Mouse (Mus musculus) limb, embryonic 11.5 days (tissue): ENCODE data around the gene Pcsk6. TPM values are rescaled to one million over a fixed set of nuclear protein-coding genes. Genes with fewer than 3 reads are reported as not detected.

Experiments
- ATAC-seq: fragments of 200-750 bp; cut with Nextera tagmentation; 2 replicates; pipeline ENCODE4 v1.8.0; 2017; ENCODE audit warnings: low read depth; ENCODE audit not compliant: insufficient number of reproducible peaks, low FRiP score, low TSS enrichment
- DNase-seq: peaks from one replicate; pipeline ENCODE4 v3.0.0-alpha.2; 2015; ENCODE audit warnings: low spot score
- H3K27ac ChIP-seq: fragments of 300-500 bp; sonication (generic); replicated peaks from 2 replicates; pipeline ENCODE4 v1.5.1; 2014; ENCODE audit warnings: low read depth, mild to moderate bottlenecking, low read length
- H3K27me3 ChIP-seq: fragments of 300-500 bp; sonication (generic); 2 replicates; pipeline ENCODE4 v1.6.1; 2014; ENCODE audit warnings: mild to moderate bottlenecking, low read length, mixed read lengths; ENCODE audit not compliant: control insufficient read depth, insufficient read depth
- H3K36me3 ChIP-seq: fragments of 300-500 bp; sonication (generic); 2 replicates; pipeline ENCODE4 v1.6.1; 2014; ENCODE audit warnings: mild to moderate bottlenecking, low read length, moderate library complexity, mixed read lengths; ENCODE audit not compliant: control insufficient read depth, insufficient read depth
- H3K4me1 ChIP-seq: fragments of 300-500 bp; sonication (generic); 2 replicates; pipeline ENCODE4 v1.6.1; 2014; ENCODE audit warnings: low read length, mixed read lengths; ENCODE audit not compliant: control insufficient read depth, insufficient read depth
- H3K4me2 ChIP-seq: fragments of 300-500 bp; sonication (generic); 2 replicates; pipeline ENCODE4 v1.6.1; 2014; ENCODE audit warnings: low read depth, mild to moderate bottlenecking, moderate library complexity; ENCODE audit not compliant: severe bottlenecking
- H3K4me3 ChIP-seq: fragments of 300-500 bp; sonication (generic); 2 replicates; pipeline ENCODE4 v1.5.1; 2014; ENCODE audit warnings: low read depth, low read length
- H3K9ac ChIP-seq: fragments of 300-500 bp; sonication (generic); 2 replicates; pipeline ENCODE4 v1.6.1; 2014; ENCODE audit warnings: mild to moderate bottlenecking, low read length
- H3K9me3 ChIP-seq: fragments of 300-500 bp; sonication (generic); 2 replicates; pipeline ENCODE4 v1.6.1; 2016; ENCODE audit warnings: low read length; ENCODE audit not compliant: control insufficient read depth
- WGBS: fragments of 180-500 bp; shearing (Covaris S2); extraction: QIAGEN DNeasy Blood & Tissue Kit; methylation state at CpG from one replicate; pipeline ENCODE4 v1.1.7; 2014; 5-methylcytosine and 5-hydroxymethylcytosine counted together
- polyA plus RNA-seq: library from polyadenylated mRNA; unstranded; fragments of >200 nt; fragmentation: Nextera tagmentation; extraction: Ambion mirVana; gene quantifications from 2 replicates; pipeline ENCODE4 v1.2.1, GENCODE M21; 2014

Gene Pcsk6
- polyA plus RNA-seq, 1 experiment from 2014 or later: 5.3 TPM

DNA sequence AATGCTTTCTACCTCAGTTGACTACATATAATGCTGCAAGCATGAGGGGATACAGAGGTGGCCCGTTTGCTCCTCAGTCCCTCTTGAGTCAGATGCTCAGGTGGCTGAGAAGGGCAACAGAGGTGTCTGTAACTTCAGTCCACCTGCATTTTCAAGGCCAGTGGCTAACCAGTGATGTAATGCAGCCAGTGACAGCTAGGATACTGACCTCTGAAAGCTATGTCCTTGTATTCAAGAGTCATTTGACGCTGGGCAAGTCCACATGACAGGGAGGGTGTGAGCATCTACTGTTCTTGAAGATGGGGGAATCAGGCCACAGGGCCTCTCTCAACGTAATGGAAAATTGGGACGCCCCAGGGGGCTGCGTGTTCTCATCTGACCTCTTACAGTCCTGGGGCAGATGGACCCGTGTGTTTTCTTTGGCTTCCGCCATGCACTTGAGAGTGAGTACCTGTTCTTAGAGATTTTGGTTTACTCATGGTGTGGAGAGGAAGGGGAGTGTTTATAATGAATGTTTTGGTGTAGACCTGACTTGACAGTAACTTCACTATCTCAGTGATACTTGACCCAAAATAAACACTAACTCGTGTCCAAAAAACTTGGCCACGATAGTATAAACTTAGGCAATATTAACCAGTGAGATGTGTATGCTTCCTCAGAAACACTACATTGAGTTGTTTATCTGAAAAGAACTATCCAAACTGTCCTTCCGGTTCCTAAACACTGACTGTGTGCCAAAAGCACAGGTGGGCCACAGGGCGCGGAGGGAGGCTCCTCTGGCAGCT lies 48.0 kb downstream of the Pcsk6 start:
- no peak for ATAC-seq
- WGBS: 89% methylated on average over 12 of the region's 12 CpGs

GRCm38 (mm10) chr7:65913088-65913610 lies 51.6 kb downstream of the Pcsk6 start:
- no peak for DNase-seq
- Histone ChIP-seq H3K36me3 (no peaks in the 10 kb centered on the region; the same call in 1 of the 2 replicates), H3K4me2 (no peak overlapping the region), H3K4me1 (peaks cover 6% of the 10 kb centered on the region; the same call in 1 of the 2 replicates), H3K27me3 (no peaks in the 10 kb centered on the region), H3K4me3 (no peak overlapping the region), H3K9me3 (no peaks in the 10 kb centered on the region), H3K27ac (no peak overlapping the region), H3K9ac (no peak overlapping the region)
- WGBS: 51% methylated on average over 3 of the region's 3 CpGs
- ATAC-seq: no peak

More for the DNA sequence above, 48.0 kb downstream of the Pcsk6 start:
- no peaks in the 10 kb centered on the region for H3K27me3 ChIP-seq
- H3K27ac ChIP-seq: no peak overlapping the region
- H3K36me3 ChIP-seq: no peaks in the 10 kb centered on the region
- no peak overlapping the region for H3K4me2 ChIP-seq
- H3K4me1 ChIP-seq: no peaks in the 10 kb centered on the region
- H3K9me3 ChIP-seq: no peaks in the 10 kb centered on the region
- no peak overlapping the region for H3K4me3 ChIP-seq
- no peak for DNase-seq
- H3K9ac ChIP-seq: no peak overlapping the region

DNA sequence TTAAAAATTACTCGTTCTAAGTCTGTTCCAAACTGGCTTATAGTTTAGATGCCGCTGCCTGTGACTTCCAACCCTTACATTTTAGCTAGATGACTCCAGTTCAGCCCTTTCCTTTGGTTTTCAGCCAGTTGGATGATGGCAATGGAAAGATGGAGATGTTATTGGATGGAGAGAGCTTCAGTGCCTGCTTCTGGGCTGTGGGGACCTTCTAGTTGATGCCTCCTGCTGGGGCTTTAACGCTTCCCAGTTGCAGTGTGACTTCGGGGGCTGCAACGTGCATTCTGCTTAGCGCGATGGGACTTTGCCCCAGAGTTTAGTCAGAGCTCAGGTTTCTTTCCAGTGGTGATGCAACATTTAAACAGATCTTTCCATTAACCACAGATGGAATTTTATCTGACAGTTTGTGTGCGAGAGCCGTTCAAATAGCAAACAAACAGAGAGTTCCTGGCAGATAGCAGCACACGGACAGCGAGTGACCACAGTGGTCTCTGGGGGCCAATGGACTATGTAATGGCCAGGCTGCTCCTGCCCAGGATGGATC lies 53.3 kb downstream of the Pcsk6 start:
- peaks cover 6% of the 10 kb centered on the region; the same call in 1 of the 2 replicates for H3K4me1 ChIP-seq
- 59% methylated on average over 11 of the region's 11 CpGs for WGBS
- no peak overlapping the region for H3K4me3 ChIP-seq
- no peaks in the 10 kb centered on the region; the same call in 1 of the 2 replicates for H3K36me3 ChIP-seq
- DNase-seq (no peak), ATAC-seq (no peak)
- H3K27me3 ChIP-seq: no peaks in the 10 kb centered on the region
- H3K9ac ChIP-seq: no peak overlapping the region
- no peak overlapping the region for H3K27ac ChIP-seq
- H3K9me3 ChIP-seq: no peaks in the 10 kb centered on the region
- no peak overlapping the region for H3K4me2 ChIP-seq

DNA sequence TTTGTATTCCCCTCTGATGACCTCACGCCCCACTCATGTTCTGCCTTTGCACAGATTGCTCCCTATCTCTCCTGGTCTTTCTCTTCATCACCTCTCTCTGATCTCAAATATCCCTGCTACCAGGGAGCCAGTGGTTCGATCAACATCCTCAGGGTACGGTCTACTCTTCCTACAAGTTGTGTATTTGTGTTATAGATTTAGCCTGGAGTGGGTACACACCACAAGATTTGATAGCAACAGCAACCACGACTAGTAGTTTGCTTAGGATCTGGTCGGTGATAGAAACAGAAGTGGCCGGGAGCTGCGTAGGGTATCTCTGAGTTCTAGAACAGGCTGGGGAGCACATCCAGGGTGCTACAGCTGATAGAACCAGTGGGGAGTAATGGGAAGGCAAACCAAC lies 54.3 kb downstream of the Pcsk6 start:
- no peak for ATAC-seq
- Histone ChIP-seq H3K4me2 (no peak overlapping the region), H3K9ac (no peak overlapping the region), H3K27ac (no peak overlapping the region), H3K4me3 (no peak overlapping the region), H3K4me1 (peaks cover 6% of the 10 kb centered on the region; the same call in 1 of the 2 replicates), H3K36me3 (no peaks in the 10 kb centered on the region; the same call in 1 of the 2 replicates), H3K27me3 (no peaks in the 10 kb centered on the region), H3K9me3 (no peaks in the 10 kb centered on the region)
- DNase-seq: no peak
- WGBS: 91% methylated on average over 7 of the region's 7 CpGs

- no peak for DNase-seq
- H3K36me3 ChIP-seq: no peaks in the 10 kb centered on the region; the same call in 1 of the 2 replicates
- peaks cover 6% of the 10 kb centered on the region; the same call in 1 of the 2 replicates for H3K4me1 ChIP-seq
- no peaks in the 10 kb centered on the region for H3K9me3 ChIP-seq
- no peak overlapping the region for H3K4me3 ChIP-seq
- H3K4me2 ChIP-seq: no peak overlapping the region
- H3K27ac ChIP-seq: no peak overlapping the region
- no peak for ATAC-seq
- no peak overlapping the region for H3K9ac ChIP-seq
- 66% methylated on average over 8 of the region's 8 CpGs for WGBS
- no peaks in the 10 kb centered on the region for H3K27me3 ChIP-seq
Measured at GRCm38 (mm10) chr7:65916566-65916965, 55.0 kb downstream of the Pcsk6 start.

DNA sequence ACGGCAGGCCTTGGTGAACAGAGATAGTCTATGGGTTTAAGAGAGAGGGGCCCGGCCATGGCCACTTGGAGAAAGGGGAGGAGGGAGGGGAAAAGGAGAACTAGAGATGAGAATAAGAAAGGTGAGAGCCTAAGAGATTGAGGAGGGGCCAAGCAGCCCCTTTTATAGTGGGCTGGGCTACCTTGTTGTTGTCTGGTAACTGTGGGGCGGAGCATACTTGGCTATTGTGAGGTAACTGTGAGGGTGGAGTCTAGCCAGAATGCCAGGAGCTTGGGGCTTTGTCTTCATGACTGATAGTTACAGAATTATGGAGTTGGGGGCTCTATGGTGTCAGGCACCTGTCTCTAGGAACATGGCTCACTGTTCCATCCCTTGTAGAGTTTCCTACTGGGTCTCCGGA lies 56.9 kb downstream of the Pcsk6 start:
- Histone ChIP-seq H3K36me3 (no peaks in the 10 kb centered on the region; the same call in 1 of the 2 replicates), H3K4me1 (peaks cover 6% of the 10 kb centered on the region; the same call in 1 of the 2 replicates), H3K4me3 (no peak overlapping the region), H3K4me2 (no peak overlapping the region), H3K27ac (no peak overlapping the region), H3K9me3 (no peaks in the 10 kb centered on the region), H3K9ac (no peak overlapping the region), H3K27me3 (no peaks in the 10 kb centered on the region)
- DNase-seq: no peak
- WGBS: 87% methylated on average over 4 of the region's 4 CpGs
- no peak for ATAC-seq

- Histone ChIP-seq H3K9ac (no peak overlapping the region), H3K4me2 (no peak overlapping the region), H3K4me1 (no peaks in the 10 kb centered on the region; the same call in 1 of the 2 replicates), H3K9me3 (no peaks in the 10 kb centered on the region), H3K27me3 (no peaks in the 10 kb centered on the region), H3K36me3 (no peaks in the 10 kb centered on the region), H3K4me3 (no peak overlapping the region), H3K27ac (no peak overlapping the region)
- 31% methylated on average over 5 of the region's 5 CpGs for WGBS
- ATAC-seq (no peak), DNase-seq (no peak)
Measured at GRCm38 (mm10) chr7:65929398-65929797, 67.9 kb downstream of the Pcsk6 start.

DNA sequence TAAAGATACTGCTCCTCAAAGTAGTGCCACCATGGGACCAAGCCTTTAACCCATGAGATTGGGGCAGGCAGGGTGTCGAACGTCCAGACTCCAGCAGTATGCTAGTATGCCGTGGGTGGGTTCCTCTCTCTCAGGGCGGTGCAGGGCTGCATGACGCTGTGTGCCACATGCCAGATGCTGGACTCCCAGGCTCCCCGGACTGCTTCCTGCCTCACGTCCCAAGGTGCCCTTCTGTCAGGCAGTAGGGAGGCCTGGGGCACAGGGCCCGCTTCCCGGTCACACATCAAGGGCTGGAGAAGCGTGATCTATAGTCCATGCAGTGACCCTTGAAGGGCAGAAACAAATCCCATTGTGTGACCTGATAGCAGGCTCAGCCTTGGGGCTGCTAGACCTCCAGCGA lies 68.9 kb downstream of the Pcsk6 start:
- Histone ChIP-seq H3K27ac (no peak overlapping the region), H3K9me3 (no peaks in the 10 kb centered on the region), H3K36me3 (no peaks in the 10 kb centered on the region), H3K4me3 (no peak overlapping the region), H3K4me2 (no peak overlapping the region), H3K27me3 (no peaks in the 10 kb centered on the region), H3K4me1 (no peaks in the 10 kb centered on the region), H3K9ac (no peak overlapping the region)
- DNase-seq (no peak), ATAC-seq (no peak; the same call in 1 of the 2 replicates)
- 59% methylated on average over 11 of the region's 11 CpGs for WGBS
